Mouse (Mus musculus) kidney, embryonic 15.5 days (tissue): ENCODE measurements around the gene Hbs1l. TPM values are rescaled to one million over a fixed set of nuclear protein-coding genes. Genes with fewer than 3 reads are reported as not detected.

ENCODE experiments used
- ATAC-seq: fragments of 200-750 bp; cut with Nextera tagmentation; replicated peaks from 2 replicates; pipeline ENCODE4 v1.8.0; 2017; ENCODE audit warnings: moderate TSS enrichment; ENCODE audit not compliant: low FRiP score
- H3K27ac ChIP-seq: fragments of 300-500 bp; sonication (generic); 2 replicates; pipeline ENCODE4 v1.5.1; 2015; ENCODE audit warnings: mild to moderate bottlenecking, inconsistent platforms
- H3K27me3 ChIP-seq: fragments of 300-500 bp; sonication (generic); 2 replicates; pipeline ENCODE4 v1.6.1; 2015; ENCODE audit warnings: inconsistent platforms
- H3K36me3 ChIP-seq: fragments of 300-500 bp; sonication (generic); 2 replicates; pipeline ENCODE4 v1.6.1; 2015; ENCODE audit warnings: inconsistent platforms
- H3K4me1 ChIP-seq: fragments of 300-500 bp; sonication (generic); 2 replicates; pipeline ENCODE4 v1.6.1; 2015; ENCODE audit warnings: inconsistent platforms
- H3K4me2 ChIP-seq: fragments of 300-500 bp; sonication (generic); 2 replicates; pipeline ENCODE4 v1.6.1; 2015; ENCODE audit warnings: moderate library complexity, mild to moderate bottlenecking, inconsistent platforms
- H3K4me3 ChIP-seq: fragments of 300-500 bp; sonication (generic); replicated peaks from 2 replicates; pipeline ENCODE4 v1.5.1; 2015; ENCODE audit warnings: mild to moderate bottlenecking, inconsistent platforms
- H3K9ac ChIP-seq: fragments of 300-500 bp; sonication (generic); 2 replicates; pipeline ENCODE4 v1.6.1; 2015; ENCODE audit warnings: mild to moderate bottlenecking, inconsistent platforms
- H3K9me3 ChIP-seq: fragments of 300-500 bp; sonication (generic); replicated peaks from 2 replicates; pipeline ENCODE4 v1.6.1; 2016; ENCODE audit warnings: inconsistent platforms
- WGBS: fragments of 180-500 bp; shearing (Covaris S2); methylation state at CpG from one replicate; pipeline ENCODE4 v1.1.7; 2015; ENCODE audit warnings: mixed read lengths; 5-methylcytosine and 5-hydroxymethylcytosine counted together
- polyA plus RNA-seq: library from polyadenylated mRNA; unstranded; fragments of >200 nt; fragmentation: Nextera tagmentation; extraction: Ambion mirVana; gene quantifications from 2 replicates; pipeline ENCODE4 v1.2.1, GENCODE M21; 2015

Hbs1l gene
- polyA plus RNA-seq, 1 experiment from 2014 or later, result 94.7 TPM

- Histone ChIP-seq H3K36me3 (no peaks in the 10 kb centered on the region), H3K27me3 (no peaks in the 10 kb centered on the region), H3K27ac (no peak overlapping the region), H3K4me1 (no peaks in the 10 kb centered on the region), H3K4me3 (no peak overlapping the region), H3K9me3 (no peaks in the 10 kb centered on the region), H3K4me2 (no peak overlapping the region), H3K9ac (no peak overlapping the region)
- no peak for ATAC-seq
- WGBS, result 92% methylated on average over 5 of the region's 5 CpGs
These were observed 24.9 kb upstream of the Hbs1l start for GRCm38 (mm10) chr10:21270905-21271304.

- H3K36me3 ChIP-seq, result no peaks in the 10 kb centered on the region
- H3K4me1 ChIP-seq, result no peaks in the 10 kb centered on the region
- no peaks in the 10 kb centered on the region for H3K27me3 ChIP-seq
- H3K4me3 ChIP-seq, result no peak overlapping the region
- no peak overlapping the region for H3K4me2 ChIP-seq
- H3K27ac ChIP-seq, result no peak overlapping the region
- WGBS, result 96% methylated on average over 2 of the region's 2 CpGs
- ATAC-seq, result no peak
- no peaks in the 10 kb centered on the region for H3K9me3 ChIP-seq
- no peak overlapping the region for H3K9ac ChIP-seq
These were observed 24.5 kb upstream of the Hbs1l start for GRCm38 (mm10) chr10:21271310-21271709.

- no peaks in the 10 kb centered on the region for H3K36me3 ChIP-seq
- no peak for ATAC-seq
- H3K9ac ChIP-seq, result no peak overlapping the region
- H3K4me1 ChIP-seq, result no peaks in the 10 kb centered on the region
- no peaks in the 10 kb centered on the region for H3K9me3 ChIP-seq
- no peaks in the 10 kb centered on the region for H3K27me3 ChIP-seq
- no peak overlapping the region for H3K27ac ChIP-seq
- no peak overlapping the region for H3K4me2 ChIP-seq
- whole genome bisulfite sequencing, result 77% methylated on average over 6 of the region's 6 CpGs
- H3K4me3 ChIP-seq, result no peak overlapping the region
These were observed 24.0 kb upstream of the Hbs1l start for GRCm38 (mm10) chr10:21271785-21272184.

- Histone ChIP-seq H3K36me3 (no peaks in the 10 kb centered on the region), H3K9me3 (no peaks in the 10 kb centered on the region), H3K27me3 (no peaks in the 10 kb centered on the region), H3K4me1 (no peaks in the 10 kb centered on the region), H3K4me2 (no peak overlapping the region), H3K27ac (no peak overlapping the region), H3K4me3 (no peak overlapping the region), H3K9ac (no peak overlapping the region)
- 66% methylated on average over 10 of the region's 10 CpGs for WGBS
- no peak for ATAC-seq
These were observed 8.3 kb upstream of the Hbs1l start for GRCm38 (mm10) chr10:21287243-21288127.

- Histone ChIP-seq H3K9ac (no peak overlapping the region), H3K4me2 (no peak overlapping the region), H3K4me3 (no peak overlapping the region), H3K9me3 (no peaks in the 10 kb centered on the region), H3K36me3 (no peaks in the 10 kb centered on the region), H3K27me3 (no peaks in the 10 kb centered on the region), H3K27ac (no peak overlapping the region), H3K4me1 (no peaks in the 10 kb centered on the region)
- WGBS, result 58% methylated on average over 4 of the region's 4 CpGs
- no peak for ATAC-seq
These were observed 4.6 kb upstream of the Hbs1l start for GRCm38 (mm10) chr10:21291228-21291627.

GRCm38 (mm10) chr10:21294217-21294616, 1.6 kb upstream of the Hbs1l start:
- H3K36me3 ChIP-seq, result peaks cover 3% of the 10 kb centered on the region; the same call in 1 of the 2 replicates
- 81% methylated on average over 2 of the region's 2 CpGs for WGBS
- peaks cover 17% of the 10 kb centered on the region for H3K4me1 ChIP-seq
- H3K27me3 ChIP-seq, result no peaks in the 10 kb centered on the region
- H3K9ac ChIP-seq, result no peak overlapping the region
- no peak overlapping the region for H3K4me2 ChIP-seq
- no peak overlapping the region for H3K27ac ChIP-seq
- no peak for ATAC-seq
- no peaks in the 10 kb centered on the region for H3K9me3 ChIP-seq
- H3K4me3 ChIP-seq, result no peak overlapping the region

- H3K4me3 ChIP-seq, result peak overlapping the region; percentile 96
- H3K36me3 ChIP-seq, result peaks cover 13% of the 10 kb centered on the region
- ATAC-seq, result peak; percentile 9; the same call in 1 of the 2 replicates
- peaks cover 17% of the 10 kb centered on the region for H3K4me1 ChIP-seq
- 44% methylated on average over 4 of the region's 4 CpGs for WGBS
- H3K27me3 ChIP-seq, result no peaks in the 10 kb centered on the region
- no peak overlapping the region for H3K27ac ChIP-seq
- no peak overlapping the region for H3K9ac ChIP-seq
- H3K4me2 ChIP-seq, result peak overlapping the region; percentile 61
- H3K9me3 ChIP-seq, result no peaks in the 10 kb centered on the region
These were observed 401 bp upstream of the Hbs1l start for GRCm38 (mm10) chr10:21295397-21295758.

- no peak overlapping the region for H3K9ac ChIP-seq
- no peak overlapping the region for H3K4me3 ChIP-seq
- H3K36me3 ChIP-seq, result peaks cover 40% of the 10 kb centered on the region
- no peak overlapping the region for H3K4me2 ChIP-seq
- H3K27me3 ChIP-seq, result no peaks in the 10 kb centered on the region
- no peak for ATAC-seq
- WGBS, result 92% methylated on average over 2 of the region's 2 CpGs
- H3K9me3 ChIP-seq, result no peaks in the 10 kb centered on the region
- peaks cover 17% of the 10 kb centered on the region for H3K4me1 ChIP-seq
- H3K27ac ChIP-seq, result no peak overlapping the region
These were observed 3.2 kb downstream of the Hbs1l start for GRCm38 (mm10) chr10:21298972-21299371.

GRCm38 (mm10) chr10:21301822-21302221, 6.0 kb downstream of the Hbs1l start:
- peaks cover 65% of the 10 kb centered on the region for H3K36me3 ChIP-seq
- H3K4me1 ChIP-seq, result peaks cover 18% of the 10 kb centered on the region
- H3K4me2 ChIP-seq, result no peak overlapping the region
- ATAC-seq, result no peak
- no peak overlapping the region for H3K27ac ChIP-seq
- H3K27me3 ChIP-seq, result no peaks in the 10 kb centered on the region
- WGBS, result 94% methylated on average over 7 of the region's 7 CpGs
- H3K4me3 ChIP-seq, result no peak overlapping the region
- no peaks in the 10 kb centered on the region for H3K9me3 ChIP-seq
- no peak overlapping the region for H3K9ac ChIP-seq

GRCm38 (mm10) chr10:21304672-21305632, 9.2 kb downstream of the Hbs1l start:
- Histone ChIP-seq H3K9ac (no peak overlapping the region), H3K4me3 (no peak overlapping the region), H3K9me3 (no peaks in the 10 kb centered on the region), H3K27ac (0 out of 2 replicates have a peak overlapping the region, but pooled peaks have one; percentile 25), H3K27me3 (no peaks in the 10 kb centered on the region), H3K36me3 (peaks cover 66% of the 10 kb centered on the region), H3K4me2 (no peak overlapping the region), H3K4me1 (0 out of 2 replicates have a peak, but pooled peaks cover 4% of the 10 kb centered on the region)
- 55% methylated on average over 11 of the region's 11 CpGs for WGBS
- no peak for ATAC-seq

- Histone ChIP-seq H3K27ac (no peak overlapping the region), H3K36me3 (peaks cover 21% of the 10 kb centered on the region), H3K9ac (no peak overlapping the region), H3K4me2 (no peak overlapping the region), H3K4me1 (no peaks in the 10 kb centered on the region), H3K27me3 (no peaks in the 10 kb centered on the region), H3K4me3 (no peak overlapping the region), H3K9me3 (no peaks in the 10 kb centered on the region)
- WGBS, result 68% methylated on average over 4 of the region's 4 CpGs
- no peak for ATAC-seq
These were observed 18.0 kb downstream of the Hbs1l start for GRCm38 (mm10) chr10:21313732-21314131.

- Histone ChIP-seq H3K9ac (no peak overlapping the region), H3K4me3 (no peak overlapping the region), H3K27me3 (no peaks in the 10 kb centered on the region), H3K4me2 (no peak overlapping the region), H3K36me3 (peaks cover 22% of the 10 kb centered on the region), H3K27ac (no peak overlapping the region), H3K4me1 (no peaks in the 10 kb centered on the region), H3K9me3 (no peaks in the 10 kb centered on the region)
- no peak for ATAC-seq
- 93% methylated on average over 1 of the region's 1 CpGs for WGBS
These were observed 20.3 kb downstream of the Hbs1l start for GRCm38 (mm10) chr10:21316123-21316522.
